Mouse (Mus musculus) c-Kit-positive CD71-positive TER-119-positive erythroid progenitor cells, embryonic 14.5 days (primary cell): ENCODE measurements around the gene Tmc7.

Experiments used
- DNase-seq: peaks from one replicate; pipeline ENCODE4 v3.0.0-alpha.2; 2013; ENCODE audit warnings: low spot score

Tmc7 gene

GRCm38 (mm10) chr7:118584257-118584907, at the start of gene Tmc7:
TSS of gene Tmc7 (minus strand) at chr7:118584736.
- peak; percentile 7 for DNase-seq

GRCm38 (mm10) chr7:118633951-118634350, 49.4 kb upstream of the Tmc7 start:
- DNase-seq: no peak

- DNase-seq: no peak
Measured at GRCm38 (mm10) chr7:118633094-118633493, 48.6 kb upstream of the Tmc7 start.

- DNase-seq: no peak
Measured at GRCm38 (mm10) chr7:118627550-118628298, 43.2 kb upstream of the Tmc7 start.

GRCm38 (mm10) chr7:118621094-118621493, 36.6 kb upstream of the Tmc7 start:
- DNase-seq: no peak

GRCm38 (mm10) chr7:118620243-118620906, 35.8 kb upstream of the Tmc7 start:
- DNase-seq: no peak

GRCm38 (mm10) chr7:118618104-118618503, 33.6 kb upstream of the Tmc7 start:
- DNase-seq: no peak

- no peak for DNase-seq
Measured at GRCm38 (mm10) chr7:118614076-118614475, 29.5 kb upstream of the Tmc7 start.

- no peak for DNase-seq
Measured at GRCm38 (mm10) chr7:118611933-118612332, 27.4 kb upstream of the Tmc7 start.

- no peak for DNase-seq
Measured at GRCm38 (mm10) chr7:118611185-118611749, 26.7 kb upstream of the Tmc7 start.

- no peak for DNase-seq
Measured at GRCm38 (mm10) chr7:118610721-118611120, 26.2 kb upstream of the Tmc7 start.

- no peak for DNase-seq
Measured at GRCm38 (mm10) chr7:118609815-118610214, 25.3 kb upstream of the Tmc7 start.

- DNase-seq: no peak
Measured at GRCm38 (mm10) chr7:118604842-118605241, 20.3 kb upstream of the Tmc7 start.

GRCm38 (mm10) chr7:118599954-118600631, 15.6 kb upstream of the Tmc7 start:
- DNase-seq: no peak

- no peak for DNase-seq
Measured at GRCm38 (mm10) chr7:118597201-118597600, 12.7 kb upstream of the Tmc7 start, which contains the start of gene Tmc5. TSS of gene Tmc5 (plus strand) at chr7:118597297.

GRCm38 (mm10) chr7:118596271-118596670, 11.7 kb upstream of the Tmc7 start:
- DNase-seq: no peak

GRCm38 (mm10) chr7:118595228-118595627, 10.7 kb upstream of the Tmc7 start:
- peak; percentile 66 for DNase-seq

GRCm38 (mm10) chr7:118594611-118595010, 10.1 kb upstream of the Tmc7 start:
- no peak for DNase-seq

GRCm38 (mm10) chr7:118593567-118594407, 9.3 kb upstream of the Tmc7 start:
- DNase-seq: no peak

- DNase-seq: no peak
Measured at GRCm38 (mm10) chr7:118592146-118592545, 7.6 kb upstream of the Tmc7 start.

GRCm38 (mm10) chr7:118590726-118591305, 6.3 kb upstream of the Tmc7 start:
- no peak for DNase-seq
